Mouse (Mus musculus) hematopoietic stem cell, adult 5-6 weeks (primary cell): ENCODE results near the gene Gstm3. TPM values are rescaled to one million over a fixed set of nuclear protein-coding genes. Genes with fewer than 3 reads are reported as not detected.
A peak's percentile ranks its signal among the peaks of the same experiment; 100 is the strongest.
"Not testable (repeated sequence)": the region's sequence is repeated elsewhere in the genome, so short reads cannot be mapped to it uniquely, and the experiment has no call there.

Experiments
- ATAC-seq, 2 experiments: fragments of 125-278 bp in 1 of 2; replicated peaks in 1 of 2; 2 replicates each; pipeline ENCODE4 v1.8.0; 2016 to 2017; ENCODE audit warnings: inconsistent platforms in 2 of 2, mild to moderate bottlenecking in 2 of 2, moderate number of reproducible peaks in 2 of 2, low read depth in 1 of 2, moderate TSS enrichment in 1 of 2; ENCODE audit not compliant: low FRiP score in 2 of 2, poor library complexity in 2 of 2, severe bottlenecking in 2 of 2, insufficient read depth in 1 of 2, low TSS enrichment in 1 of 2
- total RNA-seq: library from RNA; stranded (forward); fragments of 172-1452, 232-1000 nt; gene quantifications from 2 replicates; pipeline ENCODE4 v1.2.3, GENCODE M21; 2017

Gstm3 gene
- not detected in 2 replicates for total RNA-seq

DNA sequence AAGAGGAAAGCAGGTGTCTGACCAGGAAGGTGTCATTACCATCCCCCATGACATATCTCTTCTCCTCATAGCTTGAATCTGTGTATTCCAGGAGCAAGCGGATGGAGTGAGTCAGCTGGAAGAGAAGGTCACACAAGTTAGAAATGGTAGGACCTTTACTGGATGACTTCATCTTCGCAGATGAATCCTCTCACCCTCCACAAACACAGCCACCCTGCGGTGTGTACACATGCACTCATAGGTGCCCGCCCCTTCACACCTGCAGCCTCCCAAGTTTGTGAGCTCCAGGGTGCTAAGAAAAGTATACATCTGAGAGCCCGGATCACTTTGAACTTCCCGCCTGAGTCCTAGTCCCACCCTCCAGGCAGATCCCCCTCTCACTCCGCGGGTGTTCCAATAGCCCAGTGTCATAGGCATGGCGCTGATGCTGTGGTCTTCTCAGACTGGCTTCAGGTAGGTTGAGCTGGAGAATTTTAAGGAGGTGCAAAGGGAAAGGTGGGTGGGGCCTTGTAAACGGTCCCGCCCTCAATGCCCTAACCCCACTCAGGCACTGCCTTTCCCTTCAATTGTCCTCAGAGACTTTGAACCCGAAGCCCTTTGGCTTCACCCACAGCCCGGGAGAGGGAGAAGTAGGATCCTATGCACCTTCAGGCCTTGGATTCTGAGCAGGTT, at the start of gene Gstm3:
Gene Gstm3 (minus strand): TSS at position 560 of the 672 bp plus-strand sequence.
- no peak for ATAC-seq

DNA sequence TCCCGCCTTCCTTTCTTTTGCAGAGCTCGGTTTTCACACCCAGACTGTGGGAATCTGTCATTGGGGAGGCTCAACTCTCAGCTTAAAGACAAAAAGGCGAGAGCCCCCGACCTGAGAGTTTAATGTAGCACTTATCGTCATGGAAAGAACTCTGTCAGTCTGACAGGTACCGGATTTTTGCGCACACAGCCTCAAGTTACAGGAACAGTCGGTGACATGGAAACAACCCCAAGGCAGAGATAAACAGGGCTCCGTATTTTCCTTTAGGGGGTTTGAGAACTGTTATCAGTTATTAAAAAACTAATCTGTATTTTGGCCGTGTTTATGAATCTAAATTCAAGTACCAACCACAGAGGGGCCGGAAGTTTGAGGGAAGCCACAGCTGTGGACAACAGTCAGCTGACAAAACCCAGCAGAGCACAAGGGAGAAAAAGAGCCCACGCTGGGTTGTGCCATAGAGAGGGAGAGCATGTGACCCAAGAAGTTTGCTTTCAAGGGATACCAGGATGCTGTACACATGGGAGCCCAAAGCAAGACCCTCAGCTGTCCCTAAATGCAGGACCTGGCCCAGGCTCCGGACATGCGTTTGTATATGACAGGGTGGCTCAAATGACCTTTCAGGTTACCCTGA, 49.2 kb upstream of the Gstm3 start:
- peak; percentile 14 to 16 for ATAC-seq

DNA sequence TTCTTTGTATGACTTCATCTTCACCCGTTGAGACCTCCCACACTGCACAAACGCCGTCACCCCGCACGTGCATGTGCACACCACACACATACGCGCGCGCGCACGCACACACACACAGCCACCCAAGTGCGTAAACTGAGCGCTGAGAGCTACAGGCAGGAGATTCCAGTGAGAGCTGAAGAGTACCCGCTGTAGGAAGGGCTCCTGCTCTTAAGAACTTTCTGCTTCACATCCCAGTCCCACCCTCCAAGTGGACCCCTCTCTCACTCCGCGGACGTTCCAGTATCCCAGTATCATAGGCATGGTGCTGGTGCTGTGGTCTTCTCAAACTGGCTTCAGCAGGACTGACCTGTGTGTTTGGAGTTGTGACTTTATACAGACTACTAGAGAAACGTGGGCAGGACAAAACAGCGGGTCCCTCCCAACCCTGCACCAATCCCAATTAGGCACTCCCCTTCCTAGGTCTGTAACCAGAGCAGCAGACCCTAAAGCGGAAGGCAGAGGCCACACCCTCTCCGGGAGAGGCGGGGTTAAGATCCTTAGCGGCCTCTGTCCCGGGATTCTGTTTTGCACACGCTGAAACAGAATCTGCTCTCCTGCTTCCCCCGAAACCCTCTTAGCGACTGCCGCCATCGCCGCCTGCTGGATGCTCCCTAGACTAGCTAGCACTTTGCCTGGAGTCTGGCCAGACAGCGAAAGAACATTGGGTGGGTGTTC, 48.5 kb upstream of the Gstm3 start, which contains the start of gene Gstm1:
Gene Gstm1 (minus strand): TSS at position 501 of the 717 bp plus-strand sequence.
- ATAC-seq: peak; percentile 85 to 91

DNA sequence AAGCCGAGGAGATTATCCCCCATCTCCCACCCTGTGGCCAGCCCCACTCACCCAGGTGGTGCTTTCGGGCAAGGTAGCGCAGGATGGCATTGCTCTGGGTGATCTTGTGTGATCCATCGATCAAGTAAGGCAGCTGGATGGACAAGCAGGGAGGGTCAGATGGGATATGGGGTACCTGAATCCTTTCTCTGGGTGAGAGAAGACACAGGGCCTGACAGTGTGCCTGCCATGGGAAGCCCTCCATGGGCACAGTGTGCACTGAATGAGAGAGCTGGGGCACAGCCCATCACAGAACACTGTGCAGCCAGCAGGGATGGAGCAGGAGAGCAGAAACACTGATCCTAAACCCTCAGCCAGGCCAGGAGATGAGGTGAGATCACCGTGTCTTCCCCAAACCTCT, 47.4 kb upstream of the Gstm3 start:
- ATAC-seq: not testable (repeated sequence)

DNA sequence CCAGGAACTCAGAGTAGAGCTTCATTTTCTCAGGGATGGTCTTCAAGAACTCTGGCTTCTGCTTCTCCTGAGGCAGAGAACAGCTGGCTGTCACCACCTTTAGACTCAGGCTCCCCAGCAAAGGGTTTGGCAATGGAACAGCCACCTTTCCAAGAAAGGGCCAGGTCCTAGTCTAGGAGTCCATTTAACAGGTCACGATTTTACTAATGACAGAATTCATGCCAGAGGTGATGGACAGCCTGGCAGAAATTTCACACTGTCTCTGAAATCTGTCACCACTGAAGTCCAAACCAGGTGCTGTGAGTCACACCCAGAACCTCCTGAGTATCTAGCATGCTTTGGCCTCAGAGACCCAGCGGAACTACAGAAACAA, 45.9 kb upstream of the Gstm3 start:
- ATAC-seq: no peak

DNA sequence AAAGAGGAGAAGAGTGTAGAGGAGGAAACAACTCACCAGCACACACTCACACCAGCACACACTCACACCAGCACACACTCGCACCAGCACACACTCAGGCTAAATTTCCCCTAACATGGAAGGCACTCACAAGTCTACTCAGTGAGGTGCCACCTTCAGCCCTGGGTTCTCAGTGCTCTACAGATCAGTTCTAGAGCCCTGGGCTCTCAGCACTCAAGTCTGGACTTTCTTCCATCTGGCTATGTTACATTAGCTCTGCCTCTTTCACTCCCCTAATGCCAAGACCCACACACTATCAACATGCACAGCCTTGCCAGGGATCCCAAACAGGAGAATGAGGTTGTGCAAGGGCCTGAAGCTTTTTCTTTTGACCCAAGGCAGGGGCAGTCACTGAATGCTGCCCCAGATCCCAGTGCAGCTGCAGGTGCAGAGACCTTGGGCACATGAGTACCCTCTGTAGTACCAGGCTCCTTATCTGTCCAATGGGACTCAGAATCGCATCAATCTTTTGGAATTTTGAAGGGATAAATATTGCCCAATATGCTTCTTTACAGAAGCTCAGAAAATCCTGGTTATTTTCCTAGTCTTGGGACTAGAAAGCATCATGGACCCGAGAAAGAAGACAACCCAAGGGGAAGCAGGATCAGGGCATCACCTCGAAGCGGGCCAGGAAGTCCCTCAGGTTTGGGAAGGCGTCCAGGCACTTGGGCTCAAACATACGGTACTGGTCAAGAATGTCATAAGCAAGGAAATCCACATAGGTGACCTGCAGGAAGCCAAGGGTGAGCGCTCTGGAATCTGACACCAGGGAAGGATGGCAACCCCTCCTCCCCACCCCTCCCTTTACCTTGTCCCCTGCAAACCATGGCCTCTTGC, 45.3 kb upstream of the Gstm3 start:
- ATAC-seq: no peak

DNA sequence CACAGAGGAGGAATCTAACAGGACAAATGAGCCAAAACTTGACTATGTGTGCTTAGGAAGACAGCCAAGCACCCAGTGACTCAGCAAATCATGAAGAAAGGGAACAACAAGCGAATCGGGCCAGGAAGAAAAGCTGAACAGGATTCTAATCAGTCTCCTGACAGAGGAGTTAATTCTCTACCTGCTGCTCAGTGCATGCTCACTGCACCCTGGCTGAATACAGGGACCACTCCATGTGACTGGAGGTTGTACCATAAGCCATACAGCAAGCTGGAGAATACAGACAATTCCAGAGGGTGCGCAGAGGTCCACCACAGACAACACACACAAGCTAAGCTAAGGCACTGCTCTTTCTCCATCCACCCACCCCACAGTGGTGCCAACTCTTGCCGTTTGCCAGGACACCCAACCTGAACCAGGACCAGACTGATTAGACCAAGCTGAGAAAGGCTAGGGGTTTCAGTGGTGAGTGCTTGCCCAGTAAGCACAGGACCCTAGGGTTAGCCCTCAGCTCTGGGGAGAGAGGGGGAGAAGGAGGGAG, 44.3 kb upstream of the Gstm3 start:
- ATAC-seq: 0 out of 4 replicates have a peak, but pooled peaks of 1 of the 2 experiments have one; percentile 5

DNA sequence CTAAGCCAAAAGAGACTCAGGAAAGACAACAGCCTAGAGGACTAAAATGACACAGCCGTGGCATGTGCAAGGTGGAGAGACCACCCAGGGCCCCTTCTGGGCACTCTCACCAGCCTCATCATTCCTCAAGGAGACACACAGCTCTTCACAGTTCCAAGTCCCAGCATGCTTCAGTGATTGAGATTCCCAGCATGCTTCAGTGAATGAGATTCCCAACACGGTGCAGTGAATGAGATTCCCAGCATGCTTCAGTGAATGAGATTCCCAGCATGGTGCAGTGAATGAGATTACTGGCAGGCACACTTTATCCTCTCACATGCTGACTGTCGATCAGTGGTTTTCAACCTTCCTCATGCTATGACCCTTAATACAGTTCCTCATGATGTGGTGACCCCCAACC, 42.5 kb upstream of the Gstm3 start:
- ATAC-seq: no peak

DNA sequence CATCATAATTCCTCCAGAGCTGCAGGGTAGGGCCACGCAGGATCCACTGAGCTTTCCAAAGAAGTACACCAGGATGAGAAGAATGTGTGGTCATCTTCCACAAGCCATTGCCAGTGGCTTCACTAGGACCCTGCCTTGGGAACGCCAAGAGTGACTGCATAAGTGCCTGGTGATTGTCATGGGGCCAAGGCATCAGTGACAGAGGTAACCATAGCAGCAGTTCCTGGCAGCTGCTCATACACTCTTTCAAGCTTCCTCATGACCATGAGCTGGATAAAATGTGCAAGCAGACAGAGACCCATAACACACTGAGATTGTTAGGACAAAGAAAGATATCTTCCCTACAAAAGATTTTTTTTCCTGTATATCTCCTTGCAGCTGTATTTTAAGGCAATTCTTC, 41.2 kb upstream of the Gstm3 start:
- ATAC-seq: no peak

DNA sequence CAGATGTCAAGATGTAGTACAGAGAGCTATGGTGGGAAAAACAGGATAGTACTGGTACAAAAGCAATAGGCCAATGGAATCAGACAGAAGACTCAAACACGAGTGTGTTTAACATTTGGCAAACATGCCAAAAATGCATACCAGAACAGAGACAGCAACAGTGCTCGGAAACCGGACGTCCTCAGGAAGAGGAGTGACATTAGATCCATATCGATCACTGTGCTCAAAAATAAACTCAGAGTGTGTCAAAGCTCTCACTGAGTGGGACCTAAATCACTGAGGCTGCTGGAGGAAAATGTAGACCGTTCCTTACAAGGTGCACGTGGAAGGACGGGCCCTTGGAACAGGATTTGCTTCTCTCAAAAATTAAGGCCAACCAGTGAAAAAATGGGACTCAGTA, 32.9 kb upstream of the Gstm3 start:
- ATAC-seq: no peak

DNA sequence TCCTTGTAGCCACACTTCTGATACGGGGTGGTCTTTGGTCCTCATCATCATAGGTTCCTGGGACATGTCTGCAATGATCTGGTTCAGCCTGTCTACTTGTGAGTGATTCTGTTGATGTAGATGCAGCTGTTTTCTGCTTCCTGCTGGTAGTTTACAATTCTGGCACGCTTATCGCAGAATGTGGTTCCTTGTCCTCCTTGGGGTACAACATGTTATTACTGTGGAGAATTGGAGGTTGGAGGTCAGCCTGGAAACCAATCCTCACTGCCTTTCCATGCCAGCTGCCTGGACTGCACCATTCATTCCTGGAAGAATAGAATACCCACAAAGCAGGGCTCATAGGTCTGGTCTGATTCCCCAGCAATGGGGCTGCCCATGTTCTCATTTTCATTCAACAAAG, 30.4 kb upstream of the Gstm3 start:
- ATAC-seq: no peak

DNA sequence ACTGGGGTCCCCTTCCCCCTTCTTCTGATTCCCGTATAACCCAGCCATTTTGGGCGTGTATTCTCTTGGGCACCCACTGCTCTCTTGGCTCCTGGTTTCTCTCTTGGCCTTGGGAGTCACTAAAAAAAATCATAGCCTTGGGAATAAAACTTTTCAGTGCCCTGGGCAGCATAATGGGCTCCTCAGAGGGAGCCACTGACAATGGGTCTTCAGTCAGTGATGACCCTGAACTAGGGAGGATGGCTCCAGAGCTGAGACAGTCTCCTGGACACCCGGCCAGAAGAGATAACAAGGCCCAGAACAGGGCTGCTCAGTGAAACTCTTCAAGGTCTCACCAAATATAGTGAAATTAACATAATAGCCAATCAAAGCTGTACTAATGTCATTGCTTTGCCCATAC, 29.5 kb upstream of the Gstm3 start:
- ATAC-seq: no peak

DNA sequence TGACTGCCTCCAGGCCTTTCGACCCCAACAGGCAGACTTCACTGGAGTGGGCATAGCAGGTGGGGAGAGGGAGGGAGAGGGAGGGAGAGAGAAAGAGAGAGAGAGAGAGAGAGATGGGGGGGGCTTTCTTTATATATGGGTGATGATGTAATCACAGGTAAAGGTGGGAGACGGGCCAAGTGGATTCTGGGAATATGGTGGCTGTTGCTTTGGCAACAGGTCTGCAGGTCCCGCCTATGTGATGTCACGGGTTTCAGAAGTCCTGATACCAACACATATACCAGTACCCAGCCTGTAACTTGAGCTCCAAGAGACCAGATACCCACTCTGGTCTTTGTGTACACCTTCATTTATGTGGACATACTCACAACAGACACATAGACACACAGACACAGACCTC, 27.5 kb upstream of the Gstm3 start:
- no peak for ATAC-seq

DNA sequence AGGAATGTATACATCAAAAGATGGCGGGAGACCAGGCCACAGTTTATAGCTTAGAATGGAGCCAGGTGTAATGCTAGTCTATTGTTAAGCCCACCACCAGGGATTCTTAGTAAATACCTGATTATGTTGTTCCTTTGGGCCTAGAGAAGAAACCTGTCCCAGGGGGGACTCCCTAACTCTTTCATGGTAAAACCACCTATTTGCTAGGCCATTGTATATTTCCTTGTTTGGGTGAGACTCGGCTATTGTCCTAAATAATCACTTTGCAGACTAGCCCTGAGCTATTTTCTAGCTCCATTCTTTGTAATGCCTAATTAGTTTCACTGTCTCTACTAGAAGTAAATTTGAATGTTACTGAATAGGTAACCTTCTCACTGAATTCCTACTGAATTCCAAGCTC, 26.9 kb upstream of the Gstm3 start:
- not testable (repeated sequence) for ATAC-seq

DNA sequence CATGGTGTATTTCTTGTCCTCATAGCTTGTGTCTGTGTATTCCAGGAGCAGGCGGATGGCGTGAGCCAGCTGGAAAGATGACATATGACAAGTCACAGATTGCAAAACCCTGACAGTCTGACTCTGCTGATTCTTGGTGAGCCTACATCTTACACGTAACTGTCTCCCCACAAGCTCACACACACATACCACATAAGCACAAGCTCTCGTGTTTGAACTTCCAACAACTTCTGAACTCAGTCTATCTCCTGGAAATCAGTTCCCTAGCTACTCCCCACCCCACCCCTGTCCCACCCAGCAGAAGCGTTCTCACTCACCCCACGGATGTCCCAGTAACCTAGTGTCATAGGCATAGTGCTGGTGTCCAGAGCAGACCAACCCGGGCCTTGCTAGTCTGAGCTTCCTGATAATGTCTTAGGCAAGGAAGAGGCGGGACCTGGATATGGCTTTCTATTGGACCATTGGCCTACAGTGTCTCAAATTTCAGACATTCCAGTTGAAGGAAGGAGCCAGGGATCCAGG, 17.0 kb upstream of the Gstm3 start, which contains the start of gene Gstm2:
Gene Gstm2 (minus strand): TSS at position 413 of the 522 bp plus-strand sequence.
- ATAC-seq: no peak

DNA sequence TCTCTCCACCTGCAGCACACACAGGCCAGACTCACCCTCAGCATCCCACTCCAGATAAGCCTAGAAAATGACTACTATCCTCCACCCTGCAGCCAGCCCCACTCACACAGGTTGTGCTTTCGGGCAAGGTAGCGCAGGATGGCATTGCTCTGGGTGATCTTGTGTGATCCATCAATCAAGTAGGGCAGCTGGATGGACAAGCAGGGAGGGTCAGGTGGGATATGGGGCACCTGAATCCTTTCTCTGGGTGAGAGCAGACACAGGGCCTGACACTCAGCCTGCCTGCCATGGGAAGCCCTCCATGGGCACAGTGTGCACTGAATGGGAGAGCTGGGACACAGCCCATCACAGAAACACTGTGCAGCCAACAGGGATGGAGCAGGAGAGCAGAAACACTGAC, 16.1 kb upstream of the Gstm3 start:
- ATAC-seq: not testable (repeated sequence)

DNA sequence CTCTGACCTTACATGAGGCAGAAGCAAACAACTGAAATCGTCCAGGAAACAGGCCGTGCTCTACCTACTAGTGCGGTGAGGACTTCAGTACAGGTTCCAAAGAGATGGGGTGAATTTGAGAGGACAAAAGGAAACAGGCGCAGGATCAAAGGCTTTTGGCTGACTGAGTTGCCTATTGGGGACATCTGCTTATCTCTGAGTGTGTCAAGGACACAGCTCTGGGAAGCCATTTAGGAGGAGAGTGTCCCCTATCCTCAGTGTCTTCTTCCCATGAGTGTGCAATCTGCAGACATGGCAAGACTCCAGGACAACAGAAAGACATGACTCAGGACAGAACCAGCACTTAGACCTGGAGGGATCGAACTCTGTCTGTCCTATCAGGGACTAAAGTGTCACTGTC, 15.4 kb upstream of the Gstm3 start:
- ATAC-seq: no peak
